Mouse (Mus musculus) brain, embryonic 14.5 days (tissue): ENCODE measurements around the gene Plce1.

Source experiments
- CTCF ChIP-seq: fragments of 200-500 bp; IDR thresholded peaks from 2 replicates; pipeline ENCODE4 v1.5.1; 2012; ENCODE audit warnings: inconsistent platforms, mild to moderate bottlenecking, moderate library complexity, borderline replicate concordance; ENCODE audit not compliant: insufficient read depth, insufficient read length; ENCODE audit errors: extremely low read depth
- POLR2A ChIP-seq: fragments of 200-500 bp; IDR thresholded peaks from 2 replicates; pipeline ENCODE4 v1.6.1; 2012; ENCODE audit warnings: mild to moderate bottlenecking, inconsistent platforms, borderline replicate concordance; ENCODE audit not compliant: poor library complexity, insufficient read depth, insufficient read length, severe bottlenecking; ENCODE audit errors: extremely low read depth

DNA sequence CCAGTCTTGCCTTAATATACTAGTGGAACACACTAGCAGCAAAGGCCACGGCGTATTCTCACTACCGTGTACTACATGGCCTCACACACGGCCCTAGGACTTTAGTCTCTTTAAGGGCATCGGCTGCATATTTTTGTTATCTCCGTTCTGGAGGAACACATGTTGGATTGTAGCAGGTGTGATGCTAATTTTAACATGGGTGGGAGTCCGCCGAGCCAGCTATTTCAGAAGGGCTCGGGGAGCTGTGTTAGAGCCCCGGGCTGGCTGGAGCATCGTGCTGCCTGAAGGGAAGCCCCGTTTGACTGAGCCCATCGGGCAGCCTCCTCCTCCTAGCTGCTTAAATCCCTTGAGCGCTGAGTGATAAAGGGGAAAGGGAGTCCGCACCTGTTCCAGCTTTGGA lies 45.7 kb upstream of the Plce1 start:
- TF ChIP-seq CTCF (no peak), POLR2A (no peak)
